Mouse (Mus musculus): Measurements from ENCODE around the gene Spon1. TPM values are rescaled to one million over a fixed set of nuclear protein-coding genes. Genes with fewer than 3 reads are reported as not detected.

Gene Spon1
- total RNA-seq, 2 experiments from 2014 or later, result 63.6 to 67.6 TPM

GRCm38 (mm10) chr7:113901941-113902515 is 136.2 kb downstream of the Spon1 start:
- DNase-seq (ENCODE audit: low spot score in 2 of 2), result peak in 1 of 2 experiments; percentile 29

GRCm38 (mm10) chr7:113903127-113903827 is 137.5 kb downstream of the Spon1 start:
- no peak for DNase-seq (ENCODE audit: low spot score in 2 of 2)

- no peak for DNase-seq (ENCODE audit: low spot score in 2 of 2)
These were observed 138.1 kb downstream of the Spon1 start for GRCm38 (mm10) chr7:113903939-113904338.

GRCm38 (mm10) chr7:113904348-113904895 is 138.6 kb downstream of the Spon1 start:
- no peak for DNase-seq (ENCODE audit: low spot score in 2 of 2)

- peak; percentile 31 to 64 for DNase-seq (ENCODE audit: low spot score in 2 of 2)
These were observed 143.5 kb downstream of the Spon1 start for GRCm38 (mm10) chr7:113909161-113909825.

GRCm38 (mm10) chr7:113910856-113911255 is 145.1 kb downstream of the Spon1 start:
- DNase-seq (ENCODE audit: low spot score in 2 of 2), result no peak

- DNase-seq (ENCODE audit: low spot score in 2 of 2), result no peak
These were observed 150.1 kb downstream of the Spon1 start for GRCm38 (mm10) chr7:113915936-113916335.

GRCm38 (mm10) chr7:113918916-113919315 is 153.1 kb downstream of the Spon1 start:
- DNase-seq (ENCODE audit: low spot score in 2 of 2), result peak in 1 of 2 experiments; percentile 57

GRCm38 (mm10) chr7:113919505-113919904 is 153.7 kb downstream of the Spon1 start:
- no peak for DNase-seq (ENCODE audit: low spot score in 2 of 2)

GRCm38 (mm10) chr7:113920056-113920455 is 154.3 kb downstream of the Spon1 start:
- peak; percentile 29 to 62 for DNase-seq (ENCODE audit: low spot score in 2 of 2)

- peak; percentile 64 to 87 for DNase-seq (ENCODE audit: low spot score in 2 of 2)
These were observed 158.8 kb downstream of the Spon1 start for GRCm38 (mm10) chr7:113924561-113924960.

- DNase-seq (ENCODE audit: low spot score in 2 of 2), result no peak
These were observed 185.1 kb downstream of the Spon1 start for GRCm38 (mm10) chr7:113950888-113951287.

- DNase-seq (ENCODE audit: low spot score in 2 of 2), result no peak
These were observed 189.6 kb downstream of the Spon1 start for GRCm38 (mm10) chr7:113955431-113955830.

GRCm38 (mm10) chr7:113960841-113961499 is 195.2 kb downstream of the Spon1 start:
- DNase-seq (ENCODE audit: low spot score in 2 of 2), result peak; percentile 17 to 64

- peak in 1 of 2 experiments; percentile 26 for DNase-seq (ENCODE audit: low spot score in 2 of 2)
These were observed 195.7 kb downstream of the Spon1 start for GRCm38 (mm10) chr7:113961500-113961895.

- DNase-seq (ENCODE audit: low spot score in 2 of 2), result no peak
These were observed 196.3 kb downstream of the Spon1 start for GRCm38 (mm10) chr7:113962078-113962477.

- DNase-seq (ENCODE audit: low spot score in 2 of 2), result no peak
These were observed 198.0 kb downstream of the Spon1 start for GRCm38 (mm10) chr7:113963766-113964165.

GRCm38 (mm10) chr7:113965625-113966024 is 199.8 kb downstream of the Spon1 start:
- no peak for DNase-seq (ENCODE audit: low spot score in 2 of 2)

- DNase-seq (ENCODE audit: low spot score in 2 of 2), result no peak
These were observed 203.4 kb downstream of the Spon1 start for GRCm38 (mm10) chr7:113969182-113969581.

- peak; percentile 25 to 57 for DNase-seq (ENCODE audit: low spot score in 2 of 2)
These were observed 206.7 kb downstream of the Spon1 start for GRCm38 (mm10) chr7:113972536-113972935.

GRCm38 (mm10) chr7:113986406-113987134 is 220.8 kb downstream of the Spon1 start:
- DNase-seq (ENCODE audit: low spot score in 2 of 2), result no peak

All from layer of hippocampus, adult 18-20 months (tissue).